Mouse (Mus musculus) kidney, embryonic 16.5 days (tissue): ENCODE results near the gene Ciita. TPM values are rescaled to one million over a fixed set of nuclear protein-coding genes. Genes with fewer than 3 reads are reported as not detected.

Experiments
- ATAC-seq: fragments of 200-750 bp; cut with Nextera tagmentation; 2 replicates; pipeline ENCODE4 v1.8.0; 2017; ENCODE audit warnings: moderate TSS enrichment; ENCODE audit not compliant: low FRiP score, low TSS enrichment
- H3K27ac ChIP-seq: fragments of 300-500 bp; sonication (generic); 2 replicates; pipeline ENCODE4 v1.5.1; 2014; ENCODE audit warnings: low read length
- H3K27me3 ChIP-seq: fragments of 300-500 bp; sonication (generic); 2 replicates; pipeline ENCODE4 v1.6.1; 2014; ENCODE audit warnings: low read length, control low read depth, mixed read lengths; ENCODE audit not compliant: insufficient read depth
- H3K36me3 ChIP-seq: fragments of 300-500 bp; sonication (generic); 2 replicates; pipeline ENCODE4 v1.6.1; 2014; ENCODE audit warnings: low read length, control low read depth, mixed read lengths; ENCODE audit not compliant: insufficient read depth
- H3K4me1 ChIP-seq: fragments of 300-500 bp; sonication (generic); 2 replicates; pipeline ENCODE4 v1.6.1; 2014; ENCODE audit warnings: low read length, control low read depth, mixed read lengths; ENCODE audit not compliant: insufficient read depth
- H3K4me2 ChIP-seq: fragments of 300-500 bp; sonication (generic); replicated peaks from 2 replicates; pipeline ENCODE4 v1.6.1; 2014; ENCODE audit warnings: low read depth, low read length
- H3K4me3 ChIP-seq: fragments of 300-500 bp; sonication (generic); 2 replicates; pipeline ENCODE4 v1.5.1; 2014; ENCODE audit warnings: mild to moderate bottlenecking, low read length
- H3K9ac ChIP-seq: fragments of 300-500 bp; sonication (generic); replicated peaks from 2 replicates; pipeline ENCODE4 v1.6.1; 2014; ENCODE audit warnings: low read length
- H3K9me3 ChIP-seq: fragments of 300-500 bp; sonication (generic); 2 replicates; pipeline ENCODE4 v1.6.1; 2016; ENCODE audit warnings: low read length, control low read depth
- WGBS: fragments of 180-500 bp; shearing (Covaris S2); extraction: QIAGEN DNeasy Blood & Tissue Kit; methylation state at CpG from one replicate; pipeline ENCODE4 v1.1.7; 2014; 5-methylcytosine and 5-hydroxymethylcytosine counted together
- polyA plus RNA-seq: library from polyadenylated mRNA; unstranded; fragments of >200 nt; fragmentation: Nextera tagmentation; extraction: Ambion mirVana; gene quantifications from 2 replicates; pipeline ENCODE4 v1.2.1, GENCODE M21; 2015

Gene Ciita
- polyA plus RNA-seq, 1 experiment from 2014 or later = 0.80 TPM

DNA sequence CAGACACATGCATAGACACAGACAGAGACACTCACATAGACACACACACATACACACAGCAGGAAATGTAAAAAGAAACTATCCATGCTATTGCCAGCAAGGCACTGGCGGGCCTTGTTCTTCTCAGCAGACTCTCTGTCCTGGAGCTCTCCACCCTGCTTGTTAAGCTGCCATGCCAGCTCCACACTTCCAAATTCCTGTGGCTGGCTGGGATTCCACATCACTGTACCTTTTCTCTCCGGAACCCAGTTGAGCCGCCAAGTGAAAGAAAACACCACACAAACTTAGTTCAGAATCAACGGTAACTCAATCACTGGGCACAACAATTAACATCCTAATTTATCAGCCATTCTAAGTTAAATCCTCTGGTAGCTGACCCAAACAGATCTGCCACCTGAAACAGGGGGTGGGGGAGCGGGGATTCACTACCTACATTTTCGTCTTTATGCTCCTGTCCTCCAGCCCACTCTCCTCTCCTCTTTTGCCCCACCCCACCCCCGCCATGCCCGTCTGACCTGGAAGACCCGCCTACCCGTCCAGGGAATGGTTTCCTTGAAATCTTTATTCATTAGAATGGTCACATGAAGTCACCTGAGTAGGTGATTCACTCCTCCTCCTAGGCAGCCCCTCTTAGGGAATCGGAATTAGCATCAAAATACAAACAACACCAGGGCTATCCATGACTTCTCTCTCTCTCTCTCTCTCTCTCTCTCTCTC lies 12.3 kb upstream of the Ciita start:
- no peak overlapping the region for H3K9ac ChIP-seq
- H3K27ac ChIP-seq = no peak overlapping the region
- 27% methylated on average over 11 of the region's 11 CpGs for WGBS
- no peak overlapping the region for H3K4me2 ChIP-seq
- H3K4me1 ChIP-seq = no peaks in the 10 kb centered on the region
- H3K27me3 ChIP-seq = no peaks in the 10 kb centered on the region
- H3K36me3 ChIP-seq = no peaks in the 10 kb centered on the region
- no peak for ATAC-seq
- no peaks in the 10 kb centered on the region for H3K9me3 ChIP-seq
- no peak overlapping the region for H3K4me3 ChIP-seq

DNA sequence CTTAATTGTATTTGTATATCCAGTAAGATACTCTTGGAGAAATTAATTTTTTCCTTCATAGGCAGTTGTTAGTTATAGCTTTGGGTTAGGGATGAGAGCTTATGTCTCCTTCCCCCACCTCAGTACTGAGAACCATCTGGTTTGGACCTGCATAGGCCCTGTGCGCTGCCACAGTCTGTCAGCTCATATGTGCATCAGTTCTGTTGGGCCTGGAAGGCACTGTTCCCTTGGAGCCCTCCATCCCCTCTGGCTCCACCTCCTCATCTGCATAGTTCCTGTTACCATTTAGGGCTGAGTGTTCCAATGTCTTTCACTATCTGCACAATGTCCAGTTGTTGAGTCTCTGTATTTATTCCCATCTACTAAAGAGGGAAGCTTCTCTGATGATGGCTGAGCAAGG lies 11.7 kb upstream of the Ciita start:
- no peak overlapping the region for H3K4me3 ChIP-seq
- 78% methylated on average over 1 of the region's 1 CpGs for WGBS
- H3K27me3 ChIP-seq = no peaks in the 10 kb centered on the region
- no peaks in the 10 kb centered on the region for H3K4me1 ChIP-seq
- ATAC-seq = no peak
- no peaks in the 10 kb centered on the region for H3K9me3 ChIP-seq
- no peak overlapping the region for H3K4me2 ChIP-seq
- H3K27ac ChIP-seq = no peak overlapping the region
- no peaks in the 10 kb centered on the region for H3K36me3 ChIP-seq
- no peak overlapping the region for H3K9ac ChIP-seq

DNA sequence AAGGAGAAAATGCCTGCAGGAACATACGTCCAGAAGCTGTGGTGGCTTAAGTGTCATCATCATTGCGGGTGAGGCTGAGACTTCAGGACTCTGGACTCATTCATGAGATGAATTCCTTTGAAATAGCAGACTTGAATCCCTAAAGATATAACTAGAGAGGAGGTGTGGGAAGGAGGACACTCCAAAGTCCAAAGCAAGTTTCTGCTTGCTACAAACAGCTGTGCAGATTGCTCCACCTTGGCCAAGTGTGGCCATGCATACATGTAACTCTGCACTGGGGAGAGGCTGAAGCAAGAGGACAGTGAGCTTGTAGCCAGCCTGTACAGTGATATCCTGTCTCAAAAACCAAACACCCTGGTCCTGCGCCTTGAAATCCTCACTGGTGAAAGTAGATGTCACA lies 7.9 kb upstream of the Ciita start:
- H3K4me1 ChIP-seq = no peaks in the 10 kb centered on the region
- H3K27me3 ChIP-seq = no peaks in the 10 kb centered on the region
- no peak overlapping the region for H3K4me2 ChIP-seq
- no peaks in the 10 kb centered on the region for H3K9me3 ChIP-seq
- H3K9ac ChIP-seq = no peak overlapping the region
- no peak overlapping the region for H3K4me3 ChIP-seq
- ATAC-seq = no peak
- no peak overlapping the region for H3K27ac ChIP-seq
- no peaks in the 10 kb centered on the region for H3K36me3 ChIP-seq
- 83% methylated on average over 3 of the region's 3 CpGs for WGBS

DNA sequence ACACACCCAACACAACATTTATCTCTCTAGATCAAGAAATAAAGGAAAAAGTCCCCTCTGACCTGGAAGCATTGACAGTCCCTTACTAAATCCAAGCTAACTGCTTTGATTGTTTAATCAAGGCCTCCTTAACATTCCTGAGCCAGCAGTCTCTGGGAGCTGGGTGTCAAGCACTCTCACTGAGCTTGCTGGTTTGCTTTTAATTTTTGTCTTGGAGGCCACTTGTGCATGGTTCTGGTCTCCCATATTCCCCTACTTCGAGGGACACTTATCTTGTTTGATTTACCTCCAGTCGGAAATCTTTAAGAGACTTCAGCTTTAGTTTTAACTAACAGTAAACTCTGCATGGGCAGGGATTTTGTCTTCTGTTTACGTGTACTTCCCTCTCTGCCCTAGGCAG lies 4.9 kb upstream of the Ciita start:
- 67% methylated on average over 3 of the region's 3 CpGs for WGBS
- H3K4me3 ChIP-seq = no peak overlapping the region
- H3K4me1 ChIP-seq = no peaks in the 10 kb centered on the region
- no peaks in the 10 kb centered on the region for H3K9me3 ChIP-seq
- H3K9ac ChIP-seq = no peak overlapping the region
- ATAC-seq = no peak
- H3K4me2 ChIP-seq = no peak overlapping the region
- H3K27ac ChIP-seq = no peak overlapping the region
- H3K36me3 ChIP-seq = no peaks in the 10 kb centered on the region
- H3K27me3 ChIP-seq = no peaks in the 10 kb centered on the region

DNA sequence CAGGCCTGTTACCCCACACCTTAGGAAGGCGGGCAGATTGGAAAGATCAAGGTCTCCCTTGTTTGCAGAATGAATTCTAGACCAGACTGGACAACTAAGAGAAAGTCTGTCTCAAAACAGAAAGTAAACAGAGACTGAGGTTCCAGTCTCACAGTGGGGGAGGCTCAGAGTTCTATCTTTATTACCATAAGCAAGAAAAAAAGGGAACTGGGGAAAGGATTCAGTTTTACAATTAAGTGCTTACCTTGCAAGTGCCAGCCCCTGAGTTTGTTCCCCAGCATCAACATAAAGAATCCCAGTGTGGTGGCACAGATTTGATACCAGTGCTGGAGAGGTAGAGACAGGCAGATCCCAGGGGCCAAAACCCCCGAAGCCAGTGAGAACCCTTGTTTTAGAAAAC lies 3.9 kb upstream of the Ciita start:
- Histone ChIP-seq H3K27ac (no peak overlapping the region), H3K4me2 (no peak overlapping the region), H3K4me3 (no peak overlapping the region), H3K4me1 (no peaks in the 10 kb centered on the region), H3K9me3 (no peaks in the 10 kb centered on the region), H3K36me3 (no peaks in the 10 kb centered on the region), H3K27me3 (no peaks in the 10 kb centered on the region), H3K9ac (no peak overlapping the region)
- ATAC-seq = no peak
- 79% methylated on average over 2 of the region's 2 CpGs for WGBS

DNA sequence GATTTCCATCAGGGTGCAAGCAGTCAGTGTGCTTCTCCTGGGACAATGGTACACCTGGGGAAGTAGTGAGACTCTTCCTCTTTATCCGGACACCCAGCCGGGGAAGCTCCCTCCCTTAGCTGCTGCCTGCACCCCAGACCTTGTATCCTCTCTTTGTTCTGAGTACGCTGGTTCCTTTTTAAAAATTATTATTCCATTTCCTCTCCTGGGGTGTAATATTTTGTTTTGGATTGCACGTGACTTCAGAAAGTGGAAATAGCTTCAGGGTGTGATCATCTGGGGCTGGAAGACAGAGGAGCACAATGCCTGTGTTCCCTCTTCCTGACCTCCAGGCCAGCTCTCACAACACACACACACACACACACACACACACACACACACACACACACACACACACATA lies 2.5 kb downstream of the Ciita start:
- Histone ChIP-seq H3K4me1 (no peaks in the 10 kb centered on the region), H3K4me3 (no peak overlapping the region), H3K27ac (no peak overlapping the region), H3K27me3 (no peaks in the 10 kb centered on the region), H3K36me3 (no peaks in the 10 kb centered on the region), H3K9me3 (no peaks in the 10 kb centered on the region), H3K4me2 (no peak overlapping the region), H3K9ac (no peak overlapping the region)
- ATAC-seq = no peak
- WGBS = 52% methylated on average over 4 of the region's 4 CpGs

DNA sequence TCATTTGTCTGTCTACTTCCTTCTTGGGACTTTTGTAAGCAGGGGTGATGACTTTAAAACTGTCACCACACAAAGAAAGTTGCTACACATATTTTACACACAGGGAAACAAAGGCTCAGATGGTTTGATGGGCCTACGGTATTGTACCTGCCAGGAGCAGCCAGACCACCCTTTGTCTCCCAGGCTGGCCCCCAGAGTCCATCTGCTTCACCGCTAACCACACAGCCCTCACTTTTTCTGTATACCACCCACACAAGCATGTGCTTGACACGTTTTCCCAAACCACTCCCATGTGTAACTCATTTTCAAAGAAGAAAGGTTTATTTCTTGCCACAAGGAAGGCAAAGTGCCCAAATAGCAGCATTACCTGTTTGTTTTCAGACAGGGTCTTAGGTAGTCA lies 7.1 kb downstream of the Ciita start:
- peaks cover 14% of the 10 kb centered on the region for H3K4me1 ChIP-seq
- peaks cover 4% of the 10 kb centered on the region; the same call in 1 of the 2 replicates for H3K27me3 ChIP-seq
- 69% methylated on average over 3 of the region's 3 CpGs for WGBS
- H3K36me3 ChIP-seq = no peaks in the 10 kb centered on the region
- H3K9me3 ChIP-seq = no peaks in the 10 kb centered on the region
- H3K9ac ChIP-seq = no peak overlapping the region
- H3K4me3 ChIP-seq = no peak overlapping the region
- no peak overlapping the region for H3K4me2 ChIP-seq
- ATAC-seq = no peak
- H3K27ac ChIP-seq = no peak overlapping the region

DNA sequence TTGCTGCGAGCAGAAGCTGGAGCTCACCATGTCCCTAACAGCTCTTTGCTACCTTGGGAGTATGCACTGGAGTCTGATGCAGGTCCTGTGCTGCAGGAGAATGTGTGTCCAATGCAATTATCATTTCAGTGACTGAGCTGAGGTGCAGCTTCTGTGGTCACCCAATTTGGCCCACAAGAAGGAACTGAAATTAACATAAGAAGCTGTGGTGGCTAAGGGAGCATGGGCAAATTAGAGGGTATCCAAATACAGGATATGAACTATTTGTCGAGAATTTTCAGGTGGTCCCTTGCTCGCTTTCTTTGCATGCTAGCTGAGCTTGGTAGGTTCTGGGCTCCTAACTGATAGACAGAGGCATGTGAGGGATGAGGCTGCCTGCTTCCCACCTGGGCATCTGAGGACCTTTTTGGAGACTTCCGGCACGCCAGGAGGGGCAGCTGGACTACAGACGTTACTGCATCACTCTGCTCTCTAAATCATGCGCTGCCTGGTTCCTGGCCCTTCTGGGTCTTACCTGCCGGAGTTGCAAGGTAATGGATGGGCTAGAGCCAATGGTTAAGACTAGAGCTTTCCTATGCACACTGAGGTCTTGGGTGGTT lies 8.1 kb downstream of the Ciita start:
- no peak overlapping the region for H3K9ac ChIP-seq
- peaks cover 4% of the 10 kb centered on the region; the same call in 1 of the 2 replicates for H3K27me3 ChIP-seq
- no peak for ATAC-seq
- H3K4me1 ChIP-seq = peaks cover 14% of the 10 kb centered on the region
- no peaks in the 10 kb centered on the region for H3K9me3 ChIP-seq
- no peaks in the 10 kb centered on the region for H3K36me3 ChIP-seq
- no peak overlapping the region for H3K27ac ChIP-seq
- 93% methylated on average over 8 of the region's 8 CpGs for WGBS
- H3K4me3 ChIP-seq = no peak overlapping the region
- H3K4me2 ChIP-seq = no peak overlapping the region

DNA sequence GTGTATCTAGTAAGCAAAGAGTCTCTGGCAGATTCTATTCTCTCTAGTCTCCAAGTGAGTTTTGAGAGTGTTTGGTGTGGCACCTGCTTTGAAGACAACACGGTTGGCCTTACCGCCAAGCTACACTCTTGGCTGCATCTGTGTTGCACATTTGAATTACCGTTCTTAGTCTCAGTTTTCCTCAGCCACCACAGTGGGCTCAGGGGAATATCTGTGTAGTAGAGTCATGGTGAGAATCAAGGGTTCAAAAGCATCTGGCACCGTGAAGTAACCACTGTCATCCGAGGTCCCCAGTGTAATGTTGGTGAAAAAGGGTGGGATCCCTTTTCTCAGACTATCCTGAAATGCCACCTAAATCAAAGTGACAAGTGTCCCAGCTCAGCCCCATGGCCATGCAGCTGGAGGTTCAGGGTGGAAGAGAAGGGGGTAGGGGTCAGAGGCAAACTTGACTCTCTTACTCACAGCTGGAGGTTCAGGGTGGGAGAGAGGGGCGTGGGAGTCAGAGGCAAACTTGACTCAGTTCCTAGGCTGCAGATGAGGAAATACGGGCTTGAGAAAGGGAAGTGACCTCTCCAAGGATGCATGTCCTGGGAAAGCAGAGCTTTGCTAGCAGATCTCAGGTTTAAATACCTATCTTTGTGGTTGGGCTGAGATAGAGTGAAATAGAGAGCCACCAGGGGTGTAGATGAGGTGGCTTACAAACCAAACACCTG lies 9.1 kb downstream of the Ciita start:
- 60% methylated on average over 7 of the region's 7 CpGs for WGBS
- Histone ChIP-seq H3K36me3 (no peaks in the 10 kb centered on the region), H3K4me3 (no peak overlapping the region), H3K4me2 (0 out of 2 replicates have a peak overlapping the region, but pooled peaks have one; percentile 51), H3K9ac (0 out of 2 replicates have a peak overlapping the region, but pooled peaks have one; percentile 53), H3K27me3 (peaks cover 4% of the 10 kb centered on the region; the same call in 1 of the 2 replicates), H3K4me1 (peaks cover 14% of the 10 kb centered on the region), H3K27ac (no peak overlapping the region), H3K9me3 (no peaks in the 10 kb centered on the region)
- peak; percentile 43; the same call in 1 of the 2 replicates for ATAC-seq

DNA sequence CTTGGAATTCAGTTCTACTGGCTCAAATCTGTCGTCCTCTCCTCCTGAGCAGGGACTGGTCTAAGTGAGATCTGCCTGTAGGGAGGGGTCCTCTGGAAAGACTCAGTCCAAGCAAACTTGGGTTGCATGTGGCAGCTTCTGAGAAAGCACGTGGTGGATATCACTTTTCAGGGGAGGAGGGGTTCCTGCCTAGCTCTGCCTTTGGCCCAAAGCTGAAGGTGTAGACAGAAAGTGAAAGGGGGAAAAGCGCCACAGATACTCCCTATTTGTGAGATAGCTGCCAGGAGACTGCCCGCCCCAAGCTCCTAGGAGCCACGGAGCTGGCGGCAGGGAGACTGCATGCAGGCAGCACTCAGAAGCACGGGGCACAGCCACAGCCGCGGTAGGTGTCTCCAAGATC lies 9.6 kb downstream of the Ciita start:
- Histone ChIP-seq H3K36me3 (no peaks in the 10 kb centered on the region), H3K9ac (peak overlapping the region; percentile 53), H3K4me3 (peak overlapping the region; percentile 25), H3K27me3 (peaks cover 4% of the 10 kb centered on the region; the same call in 1 of the 2 replicates), H3K4me2 (peak overlapping the region; percentile 51), H3K9me3 (no peaks in the 10 kb centered on the region), H3K4me1 (peaks cover 14% of the 10 kb centered on the region), H3K27ac (peak overlapping the region; percentile 61; the same call in 1 of the 2 replicates)
- 6% methylated on average over 9 of the region's 9 CpGs for WGBS
- ATAC-seq = peak; percentile 50; the same call in 1 of the 2 replicates
